Mouse (Mus musculus) CD4-positive, CD25-positive, alpha-beta regulatory T cell, adult 2 months (primary cell): ENCODE measurements around the gene Tspo.

Experiments used
- DNase-seq: peaks from one replicate; pipeline ENCODE4 v3.0.0-alpha.2; 2012; ENCODE audit warnings: low read depth, low spot score

Gene Tspo

GRCm38 (mm10) chr15:83582931-83583330 is 19.5 kb downstream of the Tspo start:
- DNase-seq = no peak

- peak; percentile 59 for DNase-seq
Measured at GRCm38 (mm10) chr15:83583419-83584156, 20.2 kb downstream of the Tspo start.

DNA sequence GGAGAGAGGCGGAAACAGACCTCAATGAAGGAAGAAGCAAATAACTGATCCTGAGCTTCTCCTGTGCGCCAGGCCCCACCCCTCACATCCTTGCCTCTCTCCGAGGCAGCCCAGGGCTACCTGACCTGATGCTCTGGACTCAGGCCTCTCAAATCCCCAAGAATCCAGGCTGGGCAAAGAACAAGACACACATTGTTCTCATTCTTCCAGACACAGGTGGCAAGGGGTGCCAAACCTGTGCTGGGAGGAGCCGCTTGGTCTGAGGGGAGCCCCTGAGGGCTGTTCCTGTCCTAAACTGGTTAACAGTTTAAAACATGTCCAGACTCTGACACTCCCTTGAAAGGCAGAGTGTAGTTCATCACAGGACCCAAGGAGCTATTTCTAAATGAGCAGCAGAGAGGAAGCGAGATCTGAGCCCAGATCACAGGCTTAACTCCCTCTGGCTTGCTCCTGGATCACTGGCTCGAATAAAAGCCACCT is 21.4 kb downstream of the Tspo start:
- no peak for DNase-seq

GRCm38 (mm10) chr15:83590841-83591240 is 27.4 kb downstream of the Tspo start:
- DNase-seq = no peak

DNA sequence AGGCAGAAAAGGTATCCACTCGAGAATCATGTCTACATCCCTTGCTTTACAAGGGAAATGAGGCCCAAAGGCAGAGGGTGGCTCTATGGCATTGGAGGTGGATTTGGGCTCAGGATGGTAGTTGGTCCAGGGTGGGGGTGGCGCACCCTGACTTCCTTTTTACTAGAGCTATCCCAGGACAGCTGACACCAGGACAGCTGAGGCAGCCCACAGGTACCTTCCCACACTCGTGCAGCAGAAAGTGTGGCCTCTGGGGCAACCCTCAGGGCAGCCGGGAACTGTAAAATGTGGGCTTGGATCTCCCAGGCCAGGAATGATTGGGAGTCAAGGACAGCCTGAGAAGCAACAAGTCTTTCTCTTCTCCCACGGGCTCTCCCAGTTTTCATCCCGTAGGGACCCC is 28.4 kb downstream of the Tspo start:
- no peak for DNase-seq

GRCm38 (mm10) chr15:83592260-83593188 is 29.1 kb downstream of the Tspo start:
- DNase-seq = no peak

GRCm38 (mm10) chr15:83593189-83593585 is 29.8 kb downstream of the Tspo start:
- DNase-seq = no peak

GRCm38 (mm10) chr15:83593702-83594512 is 30.5 kb downstream of the Tspo start:
- peak; percentile 25 for DNase-seq

DNA sequence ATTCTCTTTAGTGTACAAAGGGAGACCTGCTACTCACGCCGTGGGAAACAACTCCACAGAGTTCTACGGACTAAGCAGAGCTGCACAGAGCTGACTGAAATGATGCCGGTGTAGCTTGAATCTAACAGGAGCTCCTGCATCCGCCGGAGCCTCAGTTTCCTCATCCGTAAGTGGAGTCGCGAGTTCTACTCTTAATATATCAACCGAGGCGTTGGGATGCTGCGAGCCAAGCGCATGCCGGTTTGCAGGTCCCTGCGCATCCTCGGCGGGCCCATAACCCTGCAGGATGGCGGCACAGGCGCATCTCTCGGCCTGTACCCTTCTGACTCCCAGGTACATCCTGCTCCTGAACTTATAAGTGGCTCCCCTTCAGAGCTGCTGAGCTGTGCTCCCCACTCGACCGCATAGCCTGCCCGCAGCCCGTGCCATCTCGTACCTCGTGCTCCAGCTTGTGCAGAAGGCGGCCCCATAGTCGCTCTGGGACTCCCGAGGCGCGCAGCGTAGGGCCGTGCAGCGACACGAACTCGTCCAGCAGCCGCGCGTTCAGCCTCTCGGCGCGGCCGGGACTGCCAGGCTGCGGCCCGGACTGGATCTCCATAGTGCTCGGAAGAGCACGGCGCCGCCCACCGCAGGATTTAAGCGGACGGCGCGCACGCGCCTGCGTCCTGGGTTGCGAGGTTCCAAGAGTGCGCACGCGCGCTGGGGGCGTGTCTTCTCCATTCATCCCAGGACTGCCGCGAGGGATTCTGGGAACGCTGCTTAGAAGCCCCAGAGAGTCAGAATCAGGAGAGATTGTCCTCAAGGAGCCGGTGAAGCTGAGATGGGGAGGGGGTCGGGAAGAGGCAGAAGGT is 31.3 kb downstream of the Tspo start, which contains the start of gene Ttll12:
TSS of gene Ttll12 (minus strand) at position 645 of the 851 bp plus-strand sequence.
- peak; percentile 92 for DNase-seq

- no peak for DNase-seq
Measured at GRCm38 (mm10) chr15:83595364-83595711, 31.9 kb downstream of the Tspo start.

- DNase-seq = no peak
Measured at GRCm38 (mm10) chr15:83596833-83597232, 33.4 kb downstream of the Tspo start.

GRCm38 (mm10) chr15:83601185-83601584 is 37.8 kb downstream of the Tspo start:
- DNase-seq = peak; percentile 39

- peak; percentile 77 for DNase-seq
Measured at GRCm38 (mm10) chr15:83602372-83603045, 39.1 kb downstream of the Tspo start.

- no peak for DNase-seq
Measured at GRCm38 (mm10) chr15:83603046-83603396, 39.6 kb downstream of the Tspo start.

GRCm38 (mm10) chr15:83603426-83603825 is 40.0 kb downstream of the Tspo start:
- peak; percentile 12 for DNase-seq

DNA sequence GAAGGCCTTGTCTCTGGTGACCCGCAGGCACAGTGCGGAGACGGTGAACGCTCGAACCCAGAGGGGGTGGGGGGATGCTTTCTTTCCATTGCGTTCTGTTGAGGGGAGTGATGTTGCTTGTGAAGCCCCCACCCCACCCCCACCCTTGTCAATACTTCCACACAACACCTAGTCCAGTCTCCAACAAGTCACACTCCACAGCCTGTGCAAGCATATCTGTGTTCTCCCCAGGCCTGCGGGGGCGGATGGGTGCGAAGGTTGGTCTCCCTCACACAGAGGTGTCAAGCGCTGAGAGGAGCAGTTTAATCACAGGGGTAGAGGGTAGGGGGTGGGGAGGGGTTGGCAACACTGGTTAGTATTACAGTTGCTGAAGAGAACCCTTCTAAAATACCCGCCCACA is 42.8 kb downstream of the Tspo start:
- DNase-seq = no peak

- DNase-seq = no peak
Measured at GRCm38 (mm10) chr15:83606700-83607099, 43.3 kb downstream of the Tspo start.

GRCm38 (mm10) chr15:83607115-83607802 is 43.9 kb downstream of the Tspo start:
- DNase-seq = peak; percentile 87

- no peak for DNase-seq
Measured at GRCm38 (mm10) chr15:83615245-83615644, 51.9 kb downstream of the Tspo start.
